Mouse (Mus musculus): ENCODE measurements around the gene Kcnj15.

- TF ChIP-seq CTCF (IDR thresholded peaks at IDR 0.05; ENCODE audit: borderline replicate concordance, insufficient read depth, low read length) (no peak), POLR2A (IDR thresholded peaks at IDR 0.05; ENCODE audit: low read depth, low read length) (no peak)
Observed at GRCm38 (mm10) chr16:95261807-95262206, 4.4 kb downstream of the Kcnj15 start.
